Mouse (Mus musculus): ENCODE results near the gene C530008M17Rik. TPM values are rescaled to one million over a fixed set of nuclear protein-coding genes. Genes with fewer than 3 reads are reported as not detected.

C530008M17Rik gene
- 8.1 and 10.0 TPM in 2 replicates for polyA plus RNA-seq (2015; fragmentation: Nextera tagmentation; extraction: Ambion mirVana)

DNA sequence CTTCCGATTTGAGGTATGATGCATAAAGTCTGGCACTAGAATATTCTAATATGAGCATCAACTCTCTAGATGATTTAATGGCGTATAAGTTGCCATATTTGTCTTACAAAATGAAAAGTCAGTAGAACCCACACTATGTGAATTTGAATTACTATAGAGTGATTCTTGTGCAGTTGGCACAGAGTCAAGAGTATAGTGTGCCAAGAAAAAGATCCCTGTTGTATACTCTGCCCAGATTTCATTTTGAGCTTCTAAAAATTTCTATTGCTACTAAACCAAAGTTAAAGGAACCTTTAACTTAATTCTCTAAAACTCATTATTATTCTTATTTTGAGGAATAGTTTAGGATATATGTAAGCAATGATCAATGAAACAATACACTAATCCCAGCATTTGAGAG lies at the start of gene C530008M17Rik:
Gene C530008M17Rik, plus strand, starts transcription at position 301 of the 400 bp plus-strand sequence.
- Histone ChIP-seq H3K36me3 (ENCODE audit: control insufficient read depth, insufficient read depth, low read length) (no peaks in the 10 kb centered on the region), H3K4me3 (replicated peaks; ENCODE audit: low read length) (peak within 1 kb of the TSS; percentile 74), H3K27me3 (ENCODE audit: control insufficient read depth, insufficient read depth, low read length) (no peaks in the 10 kb centered on the region), H3K4me1 (ENCODE audit: control insufficient read depth, insufficient read depth, low read length) (peaks cover 4% of the 10 kb centered on the region), H3K9ac (ENCODE audit: low read length) (peak within 1 kb of the TSS; percentile 81), H3K9me3 (replicated peaks; ENCODE audit: control insufficient read depth, low read length) (no peaks in the 10 kb centered on the region), H3K4me2 (ENCODE audit: low read depth, low read length) (peak within 1 kb of the TSS; percentile 89), H3K27ac (ENCODE audit: low read length) (no peak within 1 kb of the TSS)
- WGBS = 90% methylated on average over 2 of the region's 2 CpGs
- ATAC-seq (ENCODE audit: insufficient read depth, low FRiP score) = no peak

DNA sequence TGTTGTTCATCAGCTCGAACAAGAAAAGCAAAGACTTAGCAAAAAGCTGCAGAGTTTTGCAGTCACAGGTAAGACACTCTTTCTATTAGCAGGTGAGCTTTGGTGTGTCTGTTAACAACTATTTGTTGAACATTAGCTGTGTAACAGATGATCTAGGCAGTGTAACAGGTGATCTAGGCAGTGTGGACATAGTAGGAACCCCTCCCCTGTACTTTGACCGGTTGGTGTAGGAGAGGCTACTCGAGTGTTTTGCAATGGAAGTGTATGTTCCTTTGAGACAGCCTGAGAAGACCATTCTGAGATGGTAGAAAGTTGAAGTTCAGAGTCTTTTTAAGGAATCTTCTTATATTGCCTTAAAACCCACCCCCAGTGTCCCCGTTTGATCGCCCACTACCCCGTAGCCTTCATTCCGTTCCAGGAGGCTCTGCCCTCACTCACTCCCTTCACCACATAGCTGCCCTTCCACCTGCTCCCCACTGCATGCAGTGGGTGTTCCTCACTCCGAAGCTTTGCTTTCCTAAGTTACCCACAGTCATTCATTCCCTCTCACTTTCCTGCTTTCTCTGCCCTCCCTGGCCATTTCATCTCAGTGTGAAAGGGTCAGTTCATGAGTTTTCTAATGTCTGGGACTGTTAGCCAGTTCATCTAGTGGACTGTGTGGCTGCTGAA lies 46.5 kb upstream of the C530008M17Rik start:
- peak overlapping the region; percentile 46; the same call in 1 of the 2 replicates for H3K27ac ChIP-seq (ENCODE audit: low read length)
- H3K4me3 ChIP-seq (replicated peaks; ENCODE audit: low read length) = no peak overlapping the region
- no peak overlapping the region for H3K9ac ChIP-seq (ENCODE audit: low read length)
- H3K4me1 ChIP-seq (ENCODE audit: control insufficient read depth, insufficient read depth, low read length) = no peaks in the 10 kb centered on the region
- peaks cover 15% of the 10 kb centered on the region for H3K36me3 ChIP-seq (ENCODE audit: control insufficient read depth, insufficient read depth, low read length)
- no peak overlapping the region for H3K4me2 ChIP-seq (ENCODE audit: low read depth, low read length)
- ATAC-seq (ENCODE audit: insufficient read depth, low FRiP score) = peak; percentile 87; the same call in 1 of the 2 replicates
- no peaks in the 10 kb centered on the region for H3K27me3 ChIP-seq (ENCODE audit: control insufficient read depth, insufficient read depth, low read length)
- 84% methylated on average over 8 of the region's 8 CpGs for WGBS
- H3K9me3 ChIP-seq (replicated peaks; ENCODE audit: control insufficient read depth, low read length) = no peaks in the 10 kb centered on the region

DNA sequence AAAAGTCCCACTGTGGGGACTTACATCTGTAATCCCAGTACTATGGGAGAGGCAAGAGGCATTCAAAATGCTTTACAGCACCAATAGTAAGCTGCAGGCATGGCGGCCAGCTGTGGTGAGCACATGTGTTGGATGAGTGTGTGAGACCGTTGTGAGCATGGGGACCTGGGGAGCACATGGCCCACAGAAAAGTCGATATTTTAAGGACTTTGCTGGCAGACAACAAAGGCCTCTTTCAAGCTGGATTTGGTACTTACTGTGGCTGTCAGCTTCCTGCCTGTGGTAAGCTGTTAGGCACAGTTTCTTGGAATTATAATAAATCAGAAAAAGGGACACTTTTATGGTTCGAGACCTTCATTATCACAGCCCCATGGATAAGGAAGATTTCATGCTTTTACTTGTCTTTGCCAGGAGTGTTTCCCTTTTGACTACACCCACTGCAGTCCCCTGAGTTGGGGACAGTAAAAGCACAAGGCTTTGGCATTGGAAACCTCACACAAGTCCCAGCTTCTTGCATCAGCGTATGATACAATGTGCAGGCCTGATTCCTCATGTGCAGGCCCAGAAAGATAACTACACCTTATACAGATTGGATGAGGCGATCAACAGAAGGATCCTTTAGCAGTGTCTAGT lies 43.3 kb upstream of the C530008M17Rik start:
- H3K4me3 ChIP-seq (replicated peaks; ENCODE audit: low read length) = no peak overlapping the region
- no peak overlapping the region for H3K4me2 ChIP-seq (ENCODE audit: low read depth, low read length)
- peaks cover 15% of the 10 kb centered on the region for H3K36me3 ChIP-seq (ENCODE audit: control insufficient read depth, insufficient read depth, low read length)
- no peak overlapping the region for H3K27ac ChIP-seq (ENCODE audit: low read length)
- ATAC-seq (ENCODE audit: insufficient read depth, low FRiP score) = no peak
- H3K27me3 ChIP-seq (ENCODE audit: control insufficient read depth, insufficient read depth, low read length) = no peaks in the 10 kb centered on the region
- WGBS = 84% methylated on average over 6 of the region's 6 CpGs
- H3K9me3 ChIP-seq (replicated peaks; ENCODE audit: control insufficient read depth, low read length) = no peaks in the 10 kb centered on the region
- no peaks in the 10 kb centered on the region for H3K4me1 ChIP-seq (ENCODE audit: control insufficient read depth, insufficient read depth, low read length)
- H3K9ac ChIP-seq (ENCODE audit: low read length) = no peak overlapping the region

GRCm38 (mm10) chr5:76615276-76615675 lies 41.0 kb upstream of the C530008M17Rik start:
- ATAC-seq (ENCODE audit: insufficient read depth, low FRiP score) = no peak
- Histone ChIP-seq H3K27ac (ENCODE audit: low read length) (no peak overlapping the region), H3K4me1 (ENCODE audit: control insufficient read depth, insufficient read depth, low read length) (no peaks in the 10 kb centered on the region), H3K36me3 (ENCODE audit: control insufficient read depth, insufficient read depth, low read length) (peaks cover 12% of the 10 kb centered on the region), H3K4me2 (ENCODE audit: low read depth, low read length) (no peak overlapping the region), H3K9ac (ENCODE audit: low read length) (no peak overlapping the region), H3K9me3 (replicated peaks; ENCODE audit: control insufficient read depth, low read length) (no peaks in the 10 kb centered on the region), H3K27me3 (ENCODE audit: control insufficient read depth, insufficient read depth, low read length) (no peaks in the 10 kb centered on the region), H3K4me3 (replicated peaks; ENCODE audit: low read length) (no peak overlapping the region)
- 92% methylated on average over 8 of the region's 8 CpGs for WGBS

GRCm38 (mm10) chr5:76616196-76616747 lies 40.0 kb upstream of the C530008M17Rik start:
- Histone ChIP-seq H3K36me3 (ENCODE audit: control insufficient read depth, insufficient read depth, low read length) (peaks cover 12% of the 10 kb centered on the region), H3K9me3 (replicated peaks; ENCODE audit: control insufficient read depth, low read length) (no peaks in the 10 kb centered on the region)

DNA sequence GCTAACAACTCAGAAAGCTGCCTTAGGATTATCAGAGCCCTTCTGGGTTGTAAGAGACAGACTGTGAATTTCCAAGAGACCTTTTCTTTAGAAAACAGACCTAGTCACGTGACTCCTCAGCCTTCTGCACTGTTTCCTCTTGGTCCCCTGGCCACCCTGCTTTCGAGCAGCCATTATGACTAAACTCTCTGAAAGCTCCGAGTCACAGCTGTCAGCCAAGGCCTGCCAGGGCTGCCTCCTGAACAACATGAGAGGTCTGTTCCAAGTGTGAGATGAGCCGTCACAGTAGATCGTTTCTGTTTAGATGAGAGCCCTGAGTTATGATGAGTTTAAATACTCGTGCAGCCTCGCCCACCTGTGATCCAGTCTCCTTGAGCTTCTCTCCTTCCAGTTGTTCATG lies 37.6 kb upstream of the C530008M17Rik start:
- 63% methylated on average over 7 of the region's 7 CpGs for WGBS
- H3K36me3 ChIP-seq (ENCODE audit: control insufficient read depth, insufficient read depth, low read length) = peaks cover 12% of the 10 kb centered on the region
- no peaks in the 10 kb centered on the region for H3K27me3 ChIP-seq (ENCODE audit: control insufficient read depth, insufficient read depth, low read length)
- H3K27ac ChIP-seq (ENCODE audit: low read length) = no peak overlapping the region
- no peaks in the 10 kb centered on the region for H3K4me1 ChIP-seq (ENCODE audit: control insufficient read depth, insufficient read depth, low read length)
- no peak overlapping the region for H3K4me2 ChIP-seq (ENCODE audit: low read depth, low read length)
- no peak overlapping the region for H3K9ac ChIP-seq (ENCODE audit: low read length)
- H3K4me3 ChIP-seq (replicated peaks; ENCODE audit: low read length) = no peak overlapping the region
- no peak for ATAC-seq (ENCODE audit: insufficient read depth, low FRiP score)
- no peaks in the 10 kb centered on the region for H3K9me3 ChIP-seq (replicated peaks; ENCODE audit: control insufficient read depth, low read length)

More at GRCm38 (mm10) chr5:76616196-76616747, 40.0 kb upstream of the C530008M17Rik start:
- Histone ChIP-seq H3K27me3 (ENCODE audit: control insufficient read depth, insufficient read depth, low read length) (no peaks in the 10 kb centered on the region), H3K4me3 (replicated peaks; ENCODE audit: low read length) (no peak overlapping the region), H3K27ac (ENCODE audit: low read length) (no peak overlapping the region), H3K4me1 (ENCODE audit: control insufficient read depth, insufficient read depth, low read length) (no peaks in the 10 kb centered on the region), H3K9ac (ENCODE audit: low read length) (no peak overlapping the region), H3K4me2 (ENCODE audit: low read depth, low read length) (no peak overlapping the region)
- 69% methylated on average over 2 of the region's 2 CpGs for WGBS
- no peak for ATAC-seq (ENCODE audit: insufficient read depth, low FRiP score)

- Histone ChIP-seq H3K4me2 (ENCODE audit: low read depth, low read length) (no peak overlapping the region), H3K4me3 (replicated peaks; ENCODE audit: low read length) (no peak overlapping the region), H3K9ac (ENCODE audit: low read length) (no peak overlapping the region), H3K36me3 (ENCODE audit: control insufficient read depth, insufficient read depth, low read length) (0 out of 2 replicates have a peak, but pooled peaks cover 4% of the 10 kb centered on the region), H3K9me3 (replicated peaks; ENCODE audit: control insufficient read depth, low read length) (no peaks in the 10 kb centered on the region), H3K27me3 (ENCODE audit: control insufficient read depth, insufficient read depth, low read length) (no peaks in the 10 kb centered on the region), H3K27ac (ENCODE audit: low read length) (no peak overlapping the region), H3K4me1 (ENCODE audit: control insufficient read depth, insufficient read depth, low read length) (no peaks in the 10 kb centered on the region)
- WGBS = 94% methylated on average over 9 of the region's 9 CpGs
- no peak for ATAC-seq (ENCODE audit: insufficient read depth, low FRiP score)
Observed at GRCm38 (mm10) chr5:76623759-76624158, 32.6 kb upstream of the C530008M17Rik start.

DNA sequence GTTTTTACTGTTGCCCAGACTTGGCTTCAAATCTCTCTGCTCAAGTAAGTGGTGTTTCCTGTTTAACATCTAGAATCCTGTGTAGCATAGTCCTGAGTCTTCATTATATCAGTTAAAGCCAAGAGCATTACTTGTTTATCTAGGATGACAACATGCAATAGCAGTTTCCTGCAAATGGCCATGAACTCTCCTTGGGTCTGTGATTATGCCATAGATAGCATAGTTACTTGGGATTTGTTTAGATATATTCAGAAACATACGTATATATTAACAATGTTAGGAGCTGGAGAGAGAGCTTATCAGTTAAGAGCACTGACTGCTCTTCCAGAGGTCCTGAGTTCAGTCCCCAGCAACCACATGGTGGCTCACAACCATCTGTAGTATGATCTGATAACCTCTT lies 28.5 kb upstream of the C530008M17Rik start:
- H3K9me3 ChIP-seq (replicated peaks; ENCODE audit: control insufficient read depth, low read length) = no peaks in the 10 kb centered on the region
- no peak for ATAC-seq (ENCODE audit: insufficient read depth, low FRiP score)
- H3K27ac ChIP-seq (ENCODE audit: low read length) = no peak overlapping the region
- H3K4me2 ChIP-seq (ENCODE audit: low read depth, low read length) = no peak overlapping the region
- WGBS = 84% methylated on average over 1 of the region's 1 CpGs
- 0 out of 2 replicates have a peak, but pooled peaks cover 8% of the 10 kb centered on the region for H3K36me3 ChIP-seq (ENCODE audit: control insufficient read depth, insufficient read depth, low read length)
- H3K4me3 ChIP-seq (replicated peaks; ENCODE audit: low read length) = no peak overlapping the region
- H3K9ac ChIP-seq (ENCODE audit: low read length) = no peak overlapping the region
- no peaks in the 10 kb centered on the region for H3K4me1 ChIP-seq (ENCODE audit: control insufficient read depth, insufficient read depth, low read length)
- H3K27me3 ChIP-seq (ENCODE audit: control insufficient read depth, insufficient read depth, low read length) = no peaks in the 10 kb centered on the region

DNA sequence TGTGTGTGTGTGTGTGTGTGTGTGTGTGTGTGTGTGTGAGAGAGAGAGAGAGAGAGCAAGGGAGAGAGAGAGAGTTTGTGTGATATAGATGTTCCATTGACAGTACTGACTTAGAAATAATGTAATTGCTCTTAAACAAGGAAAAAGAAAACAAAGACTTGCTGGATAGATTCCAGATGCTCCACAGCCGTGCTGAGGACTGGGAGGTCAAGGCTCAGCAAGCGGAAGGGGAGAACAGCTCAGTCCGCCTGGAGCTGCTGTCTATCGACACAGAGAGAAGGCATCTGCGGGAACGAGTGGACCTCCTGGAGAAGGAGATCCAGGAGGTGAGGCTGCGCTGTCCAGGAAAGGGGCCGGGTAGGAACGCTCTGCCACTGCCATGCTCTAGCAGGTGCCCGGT lies 22.3 kb upstream of the C530008M17Rik start:
- no peaks in the 10 kb centered on the region for H3K4me1 ChIP-seq (ENCODE audit: control insufficient read depth, insufficient read depth, low read length)
- 0 out of 2 replicates have a peak, but pooled peaks cover 12% of the 10 kb centered on the region for H3K36me3 ChIP-seq (ENCODE audit: control insufficient read depth, insufficient read depth, low read length)
- no peak for ATAC-seq (ENCODE audit: insufficient read depth, low FRiP score)
- H3K9ac ChIP-seq (ENCODE audit: low read length) = no peak overlapping the region
- no peak overlapping the region for H3K4me2 ChIP-seq (ENCODE audit: low read depth, low read length)
- no peaks in the 10 kb centered on the region for H3K9me3 ChIP-seq (replicated peaks; ENCODE audit: control insufficient read depth, low read length)
- 57% methylated on average over 10 of the region's 10 CpGs for WGBS
- no peak overlapping the region for H3K4me3 ChIP-seq (replicated peaks; ENCODE audit: low read length)
- H3K27me3 ChIP-seq (ENCODE audit: control insufficient read depth, insufficient read depth, low read length) = no peaks in the 10 kb centered on the region
- no peak overlapping the region for H3K27ac ChIP-seq (ENCODE audit: low read length)

Data from stomach, embryonic 16.5 days (tissue).